Mouse (Mus musculus): ENCODE results near the gene Nav2.

DNA sequence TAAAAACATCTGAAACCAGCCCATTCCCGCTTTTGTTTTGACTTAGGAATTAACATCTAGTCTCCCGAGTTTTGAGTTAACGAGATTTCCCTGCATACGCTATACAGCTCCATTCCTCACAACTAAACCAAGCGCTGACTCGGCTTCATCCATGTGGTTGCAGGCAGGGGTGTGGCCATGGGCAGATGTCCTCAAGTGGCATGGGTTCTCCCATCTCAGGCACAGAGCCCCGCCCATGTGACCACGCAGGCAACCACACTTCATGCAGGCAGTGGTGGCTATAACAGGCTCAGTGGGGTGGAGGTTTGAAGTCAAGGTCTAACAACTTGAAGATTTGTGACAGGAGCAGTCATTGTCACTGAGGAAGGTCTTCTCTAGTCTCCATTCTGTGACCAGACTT, 138.8 kb downstream of the Nav2 start:
- no peak for TF ChIP-seq CTCF (IDR thresholded peaks at IDR 0.05)
- TF ChIP-seq POLR2A (IDR thresholded peaks at IDR 0.05; ENCODE audit: insufficient read depth, low read depth, low read length): no peak

All from heart, adult 2 months (tissue).